Mouse (Mus musculus): ENCODE measurements around the gene Cyp2ab1.

Gene Cyp2ab1

DNA sequence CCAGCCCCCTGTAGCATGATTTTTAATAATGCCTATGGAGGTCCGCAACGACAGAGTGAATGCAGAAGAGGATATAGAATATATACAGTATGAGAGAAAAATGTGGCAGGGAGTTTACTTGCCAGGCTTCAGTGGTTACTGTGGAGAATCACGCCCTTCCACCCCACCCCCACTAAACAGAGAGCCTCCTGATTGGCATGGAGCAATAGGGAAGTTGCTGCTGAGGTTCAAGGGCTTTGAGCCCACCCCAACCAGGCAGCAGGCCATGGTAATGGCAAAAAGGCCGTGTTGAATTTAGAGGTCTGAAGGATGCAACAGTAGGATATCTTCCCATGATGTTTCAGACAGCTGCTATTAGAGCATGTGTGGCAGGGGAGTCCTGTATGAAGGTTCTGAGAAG is 53.9 kb downstream of the Cyp2ab1 start:
- DNase-seq (ENCODE audit: low spot score in 2 of 2) = no peak

DNA sequence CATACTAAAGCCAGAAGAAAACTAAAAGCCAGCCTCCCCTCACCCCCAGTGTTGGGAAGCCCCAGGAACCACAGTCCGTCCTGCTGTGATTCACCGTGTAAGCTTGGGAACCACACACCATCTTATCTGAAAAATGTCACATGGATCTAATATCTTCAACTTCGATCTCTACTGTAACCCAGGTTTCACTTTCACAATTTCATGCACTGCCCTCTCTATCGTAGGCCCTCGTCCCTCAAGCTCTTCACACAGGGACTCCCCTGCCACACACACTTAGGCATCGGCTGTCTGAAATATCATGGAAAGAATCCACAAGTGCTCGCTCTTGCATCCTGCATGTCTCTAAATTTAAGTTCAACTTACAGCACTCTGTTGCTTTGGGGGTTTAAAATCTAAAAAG is 60.1 kb downstream of the Cyp2ab1 start:
- no peak for DNase-seq (ENCODE audit: low spot score in 2 of 2)

Data from heart, adult 9 months (tissue).